Mouse (Mus musculus) heart, postnatal 0 days (tissue): Measurements from ENCODE around the gene Mmp15. TPM values are rescaled to one million over a fixed set of nuclear protein-coding genes. Genes with fewer than 3 reads are reported as not detected.
A peak's percentile ranks its signal among the peaks of the same experiment; 100 is the strongest.

Source experiments
- ATAC-seq: fragments of 200-750 bp; cut with Nextera tagmentation; 2 replicates; pipeline ENCODE4 v1.8.0; 2017; ENCODE audit warnings: low read depth, moderate number of reproducible peaks, moderate library complexity; ENCODE audit not compliant: insufficient read depth
- DNase-seq: peaks from one replicate; pipeline ENCODE4 v3.0.0-alpha.2; 2016; ENCODE audit warnings: low spot score
- H3K27ac ChIP-seq: fragments of 300-500 bp; sonication (generic); 2 replicates; pipeline ENCODE4 v1.5.1; 2014; ENCODE audit warnings: low read depth, mild to moderate bottlenecking
- H3K27me3 ChIP-seq: fragments of 300-500 bp; sonication (generic); 2 replicates; pipeline ENCODE4 v1.6.1; 2014; ENCODE audit warnings: low read length, mixed read lengths; ENCODE audit not compliant: control insufficient read depth, insufficient read depth
- H3K36me3 ChIP-seq: fragments of 300-500 bp; sonication (generic); replicated peaks from 2 replicates; pipeline ENCODE4 v1.6.1; 2014; ENCODE audit warnings: low read length, mixed read lengths; ENCODE audit not compliant: control insufficient read depth, insufficient read depth
- H3K4me1 ChIP-seq: fragments of 300-500 bp; sonication (generic); 2 replicates; pipeline ENCODE4 v1.6.1; 2014; ENCODE audit warnings: antibody characterized with exemption; ENCODE audit not compliant: control insufficient read depth, insufficient read depth
- H3K4me2 ChIP-seq: fragments of 300-500 bp; sonication (generic); 2 replicates; pipeline ENCODE4 v1.6.1; 2014; ENCODE audit warnings: low read depth, mild to moderate bottlenecking, low read length, moderate library complexity
- H3K4me3 ChIP-seq: fragments of 300-500 bp; sonication (generic); 2 replicates; pipeline ENCODE4 v1.5.1; 2014; ENCODE audit warnings: low read depth, low read length
- H3K9ac ChIP-seq: fragments of 300-500 bp; sonication (generic); replicated peaks from 2 replicates; pipeline ENCODE4 v1.6.1; 2014; ENCODE audit warnings: low read depth, low read length, mixed read lengths
- H3K9me3 ChIP-seq: fragments of 300-500 bp; sonication (generic); replicated peaks from 2 replicates; pipeline ENCODE4 v1.6.1; 2016; ENCODE audit warnings: low read length; ENCODE audit not compliant: control insufficient read depth
- CTCF ChIP-seq: IDR thresholded peaks from 2 replicates; pipeline ENCODE4 v1.5.1; 2016; ENCODE audit warnings: antibody characterized with exemption, control low read depth, low read depth
- EP300 ChIP-seq: IDR thresholded peaks from 2 replicates; pipeline ENCODE4 v1.6.1; 2016; ENCODE audit warnings: antibody characterized with exemption, low read depth
- WGBS: fragments of 180-500 bp; shearing (Covaris S2); extraction: QIAGEN DNeasy Blood & Tissue Kit; methylation state at CpG from one replicate; pipeline ENCODE4 v1.1.7; 2014; 5-methylcytosine and 5-hydroxymethylcytosine counted together
- polyA plus RNA-seq: library from polyadenylated mRNA; unstranded; fragments of >200 nt; fragmentation: Nextera tagmentation; extraction: Ambion mirVana; gene quantifications from 2 replicates; pipeline ENCODE4 v1.2.1, GENCODE M21; 2015
- total RNA-seq: library from RNA; depleted of rRNA; stranded (reverse); fragments of >200 nt; gene quantifications from 2 replicates; pipeline ENCODE4 v1.2.3, GENCODE M21; 2014; ENCODE audit warnings: low replicate concordance; rRNA removed

Mmp15 gene
- total and polyA plus RNA-seq, 2 experiments from 2014 or later, result 32.9 to 132 TPM

DNA sequence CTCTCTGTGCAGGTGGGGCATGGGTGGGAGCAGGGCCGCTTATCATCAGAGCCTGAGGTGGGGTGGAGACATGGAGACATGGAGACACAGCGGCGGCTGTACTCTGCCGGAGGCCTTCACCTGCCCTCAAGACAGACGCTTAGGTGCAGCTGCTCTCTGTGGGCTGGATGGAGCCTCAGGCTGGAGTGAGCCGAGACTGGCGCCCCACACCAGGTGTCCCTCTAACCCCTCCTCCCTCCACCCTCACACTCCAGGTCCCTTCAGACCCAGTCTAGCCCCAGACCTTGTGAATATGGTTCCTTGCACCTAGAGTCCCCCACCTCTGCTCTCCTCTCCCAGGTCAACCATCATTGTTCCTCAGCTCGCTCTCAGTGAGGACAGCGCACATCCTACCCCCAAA is 47.1 kb downstream of the Mmp15 start:
- H3K4me1 ChIP-seq, result peaks cover 28% of the 10 kb centered on the region
- no peaks in the 10 kb centered on the region for H3K27me3 ChIP-seq
- no peak overlapping the region for H3K27ac ChIP-seq
- H3K9ac ChIP-seq, result no peak overlapping the region
- TF ChIP-seq CTCF (no peak), EP300 (no peak)
- no peak overlapping the region for H3K4me2 ChIP-seq
- DNase-seq, result no peak
- H3K36me3 ChIP-seq, result no peaks in the 10 kb centered on the region
- WGBS, result 89% methylated on average over 9 of the region's 9 CpGs
- ATAC-seq, result no peak
- H3K4me3 ChIP-seq, result no peak overlapping the region
- 0 out of 2 replicates have a peak, but pooled peaks cover 4% of the 10 kb centered on the region for H3K9me3 ChIP-seq

DNA sequence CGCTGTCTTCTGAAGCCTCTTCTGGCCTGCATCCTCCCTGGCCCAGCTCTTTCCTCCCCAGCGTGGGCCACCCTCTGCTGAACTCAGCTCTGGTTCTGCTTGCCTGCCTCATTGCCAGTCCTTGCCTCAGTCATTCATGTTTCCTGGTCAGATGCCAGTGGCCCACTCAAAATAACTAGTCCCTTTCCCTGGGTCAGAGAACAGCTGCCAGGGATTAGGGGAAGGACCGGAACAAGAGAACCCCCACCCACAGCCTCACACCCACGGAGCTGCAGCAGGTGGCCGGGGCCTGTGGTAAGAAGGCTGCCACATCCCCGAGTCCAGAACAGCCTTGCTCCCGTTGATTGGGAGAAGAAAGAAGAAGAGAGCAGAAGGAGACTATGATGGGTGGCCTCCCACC is 49.0 kb downstream of the Mmp15 start:
- TF ChIP-seq CTCF, result no peak
- TF ChIP-seq EP300, result no peak
- no peak overlapping the region for H3K4me3 ChIP-seq
- WGBS, result 79% methylated on average over 7 of the region's 7 CpGs
- 0 out of 2 replicates have a peak, but pooled peaks cover 4% of the 10 kb centered on the region for H3K9me3 ChIP-seq
- no peak overlapping the region for H3K9ac ChIP-seq
- ATAC-seq (no peak), DNase-seq (no peak)
- no peak overlapping the region for H3K4me2 ChIP-seq
- peaks cover 15% of the 10 kb centered on the region for H3K4me1 ChIP-seq
- no peaks in the 10 kb centered on the region for H3K36me3 ChIP-seq
- no peaks in the 10 kb centered on the region for H3K27me3 ChIP-seq
- no peak overlapping the region for H3K27ac ChIP-seq

DNA sequence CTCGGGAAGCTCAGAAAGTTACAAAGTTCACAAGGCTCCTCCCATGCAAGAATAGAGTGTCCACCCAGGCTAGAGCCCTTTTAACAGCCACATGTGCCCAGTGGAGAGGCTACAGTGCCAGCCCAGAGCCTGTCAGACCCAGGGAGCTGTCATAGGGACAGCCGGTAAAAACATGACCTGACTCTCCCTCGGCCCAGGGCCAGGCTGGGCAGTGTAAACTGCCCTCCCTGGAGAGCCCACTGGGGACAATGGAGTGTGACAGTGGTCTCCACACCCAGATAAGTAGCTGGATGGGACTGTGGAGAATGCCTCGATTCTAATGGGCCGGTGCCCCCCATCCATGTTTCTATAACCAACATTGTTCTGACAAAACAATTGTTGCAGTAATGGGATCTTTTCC is 57.5 kb downstream of the Mmp15 start:
- no peak for TF ChIP-seq EP300
- no peak for TF ChIP-seq CTCF
- DNase-seq (no peak), ATAC-seq (peak; percentile 55)
- Histone ChIP-seq H3K36me3 (no peaks in the 10 kb centered on the region), H3K4me2 (no peak overlapping the region), H3K27ac (no peak overlapping the region), H3K9me3 (no peaks in the 10 kb centered on the region), H3K4me1 (peaks cover 7% of the 10 kb centered on the region; the same call in 1 of the 2 replicates), H3K9ac (no peak overlapping the region), H3K27me3 (no peaks in the 10 kb centered on the region), H3K4me3 (no peak overlapping the region)
- 52% methylated on average over 5 of the region's 5 CpGs for WGBS

DNA sequence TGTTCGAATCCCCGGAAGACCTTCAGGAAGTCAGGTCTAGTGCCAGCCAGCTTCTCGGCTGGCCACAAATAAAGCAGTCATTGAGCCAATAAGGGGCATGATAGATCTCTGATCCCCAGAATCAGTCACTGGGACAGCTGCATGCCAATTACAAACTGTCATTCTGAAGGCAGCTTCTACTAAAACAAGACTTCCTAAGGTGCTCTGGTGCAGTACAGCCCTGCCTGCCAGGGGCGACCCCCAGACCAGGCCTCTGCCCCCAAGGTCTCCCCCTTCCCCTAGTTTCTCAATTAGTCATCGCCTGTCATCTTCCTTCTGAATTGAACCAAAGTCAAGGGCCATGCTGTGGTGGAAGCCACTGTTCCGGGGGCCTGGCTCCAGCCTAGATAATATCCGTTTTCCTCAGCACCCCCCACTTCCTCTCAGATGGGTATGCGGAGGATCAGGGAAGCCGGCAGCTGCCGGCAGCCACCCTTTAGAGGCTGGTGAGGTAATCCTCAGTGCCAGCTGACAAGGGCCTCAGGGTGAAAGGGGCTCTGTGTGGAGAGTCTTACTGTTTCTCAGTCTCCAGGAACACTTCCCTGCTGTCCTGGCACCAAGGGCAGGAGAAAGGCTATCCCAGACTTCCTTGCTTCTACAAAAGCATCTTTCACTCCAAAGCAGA is 59.4 kb downstream of the Mmp15 start:
- ATAC-seq (peak; percentile 49; the same call in 1 of the 2 replicates), DNase-seq (no peak)
- H3K9ac ChIP-seq, result no peak overlapping the region
- H3K27ac ChIP-seq, result no peak overlapping the region
- no peaks in the 10 kb centered on the region for H3K36me3 ChIP-seq
- no peak overlapping the region for H3K4me3 ChIP-seq
- H3K4me1 ChIP-seq, result peaks cover 7% of the 10 kb centered on the region; the same call in 1 of the 2 replicates
- WGBS, result 42% methylated on average over 10 of the region's 10 CpGs
- H3K27me3 ChIP-seq, result no peaks in the 10 kb centered on the region
- no peaks in the 10 kb centered on the region for H3K9me3 ChIP-seq
- H3K4me2 ChIP-seq, result no peak overlapping the region
- TF ChIP-seq EP300 (no peak), CTCF (no peak)

DNA sequence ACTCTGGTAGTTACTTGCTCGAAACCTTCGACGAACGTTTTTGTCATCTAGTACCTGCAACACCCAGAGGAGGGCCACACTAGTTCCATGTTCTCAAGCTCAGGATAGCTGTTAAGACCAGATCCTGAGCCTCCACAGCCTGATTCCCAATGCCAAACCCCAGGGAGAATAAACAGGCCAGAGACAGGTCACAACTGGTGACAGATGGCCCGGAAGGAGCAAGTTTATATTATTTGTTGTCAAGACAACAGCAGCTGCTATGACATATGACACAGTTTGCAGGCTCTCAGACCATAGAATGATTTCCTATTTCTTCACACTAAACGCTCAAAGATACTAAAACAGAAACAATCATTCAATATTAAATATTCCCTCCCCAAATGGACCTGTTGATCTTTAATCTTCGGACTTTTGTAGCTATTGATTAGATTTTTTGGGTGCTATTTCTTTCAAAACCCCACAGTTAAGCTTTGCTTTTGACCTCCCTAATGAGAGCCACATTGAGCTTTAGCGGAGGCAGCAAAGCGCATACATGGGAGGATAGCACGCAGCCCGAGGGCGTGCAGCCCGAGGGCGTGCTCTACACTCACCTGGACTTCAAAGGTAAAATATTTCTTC is 70.2 kb downstream of the Mmp15 start:
- ATAC-seq (no peak), DNase-seq (no peak)
- Histone ChIP-seq H3K36me3 (peaks cover 51% of the 10 kb centered on the region), H3K4me3 (no peak overlapping the region), H3K4me1 (peaks cover 26% of the 10 kb centered on the region), H3K9ac (no peak overlapping the region), H3K9me3 (no peaks in the 10 kb centered on the region), H3K27me3 (no peaks in the 10 kb centered on the region), H3K27ac (no peak overlapping the region), H3K4me2 (no peak overlapping the region)
- 86% methylated on average over 14 of the region's 14 CpGs for WGBS
- TF ChIP-seq CTCF, result no peak
- TF ChIP-seq EP300, result no peak

Other genes with a start within 250 kb of the Mmp15 start
- gene Kifc3, start 149.5 kb upstream of the Mmp15 start, total RNA-seq, result 43.1 and 59.0 TPM in 2 replicates
- gene Kifc3, start 149.5 kb upstream of the Mmp15 start, polyA plus RNA-seq, result 20.6 and 21.0 TPM in 2 replicates
- gene Cngb1, start 45.7 kb upstream of the Mmp15 start, total RNA-seq, result not detected in 2 replicates
- gene Cngb1, start 45.7 kb upstream of the Mmp15 start, polyA plus RNA-seq, result 1.1 and 1.4 TPM in 2 replicates
- not detected in 2 replicates for gene Tepp, start 41.7 kb upstream of the Mmp15 start, total RNA-seq
- gene Tepp, start 41.7 kb upstream of the Mmp15 start, polyA plus RNA-seq, result not detected in 2 replicates
- gene Zfp319, start 20.3 kb upstream of the Mmp15 start, total RNA-seq, result 7.0 and 7.8 TPM in 2 replicates
- gene Zfp319, start 20.3 kb upstream of the Mmp15 start, polyA plus RNA-seq, result 3.0 and 3.6 TPM in 2 replicates
- gene Usb1, start 20.0 kb upstream of the Mmp15 start, total RNA-seq, result 37.3 and 49.0 TPM in 2 replicates
- gene Usb1, start 20.0 kb upstream of the Mmp15 start, polyA plus RNA-seq, result 28.8 and 29.6 TPM in 2 replicates
- 93.8 and 97.2 TPM in 2 replicates for gene Cfap20, start 82.6 kb downstream of the Mmp15 start, total RNA-seq
- gene Cfap20, start 82.6 kb downstream of the Mmp15 start, polyA plus RNA-seq, result 112 and 115 TPM in 2 replicates
- gene Csnk2a2, start 137.8 kb downstream of the Mmp15 start, total RNA-seq, result 25.0 and 27.6 TPM in 2 replicates
- gene Csnk2a2, start 137.8 kb downstream of the Mmp15 start, polyA plus RNA-seq, result 5.3 and 6.2 TPM in 2 replicates
- 0.34 and 2.0 TPM in 2 replicates for gene Ccdc113, start 181.8 kb downstream of the Mmp15 start, total RNA-seq
- 1.6 TPM in 2 replicates for gene Ccdc113, start 181.8 kb downstream of the Mmp15 start, polyA plus RNA-seq
- not detected in 2 replicates for gene Prss54, start 224.1 kb downstream of the Mmp15 start, total RNA-seq
- not detected in 2 replicates for gene Prss54, start 224.1 kb downstream of the Mmp15 start, polyA plus RNA-seq